Mouse (Mus musculus) hindbrain, embryonic 10.5 days (tissue): Measurements from ENCODE around the gene Dusp15. TPM values are rescaled to one million over a fixed set of nuclear protein-coding genes. Genes with fewer than 3 reads are reported as not detected.

Experiments used
- DNase-seq: peaks from one replicate; pipeline ENCODE4 v3.0.0-alpha.2; 2017; ENCODE audit warnings: low spot score
- H3K27ac ChIP-seq: fragments of 300-500 bp; sonication (generic); 2 replicates; pipeline ENCODE4 v1.5.1; 2016; ENCODE audit warnings: mild to moderate bottlenecking, moderate library complexity
- H3K27me3 ChIP-seq: fragments of 300-500 bp; sonication (generic); 2 replicates; pipeline ENCODE4 v1.6.1; 2016; ENCODE audit warnings: mild to moderate bottlenecking; ENCODE audit not compliant: poor library complexity, insufficient read depth, severe bottlenecking
- H3K36me3 ChIP-seq: fragments of 300-500 bp; sonication (generic); 2 replicates; pipeline ENCODE4 v1.6.1; 2016; ENCODE audit warnings: mild to moderate bottlenecking, moderate library complexity
- H3K4me1 ChIP-seq: fragments of 300-500 bp; sonication (generic); replicated peaks from 2 replicates; pipeline ENCODE4 v1.6.1; 2016; ENCODE audit warnings: mild to moderate bottlenecking
- H3K4me3 ChIP-seq: fragments of 300-500 bp; sonication (generic); 2 replicates; pipeline ENCODE4 v1.5.1; 2016; ENCODE audit warnings: mild to moderate bottlenecking, moderate library complexity
- H3K9me3 ChIP-seq: fragments of 300-500 bp; sonication (generic); 2 replicates; pipeline ENCODE4 v1.6.1; 2016; ENCODE audit warnings: mild to moderate bottlenecking, moderate library complexity
- WGBS: fragments of 180-500 bp; shearing (Covaris S2); methylation state at CpG from one replicate; pipeline ENCODE4 v1.1.7; 2016; 5-methylcytosine and 5-hydroxymethylcytosine counted together
- polyA plus RNA-seq: library from polyadenylated mRNA; unstranded; fragments of >200 nt; fragmentation: Nextera tagmentation; extraction: Ambion mirVana; gene quantifications from 2 replicates; pipeline ENCODE4 v1.2.1, GENCODE M21; 2016

Gene Dusp15
- polyA plus RNA-seq, 1 experiment from 2014 or later, result 1.4 TPM

DNA sequence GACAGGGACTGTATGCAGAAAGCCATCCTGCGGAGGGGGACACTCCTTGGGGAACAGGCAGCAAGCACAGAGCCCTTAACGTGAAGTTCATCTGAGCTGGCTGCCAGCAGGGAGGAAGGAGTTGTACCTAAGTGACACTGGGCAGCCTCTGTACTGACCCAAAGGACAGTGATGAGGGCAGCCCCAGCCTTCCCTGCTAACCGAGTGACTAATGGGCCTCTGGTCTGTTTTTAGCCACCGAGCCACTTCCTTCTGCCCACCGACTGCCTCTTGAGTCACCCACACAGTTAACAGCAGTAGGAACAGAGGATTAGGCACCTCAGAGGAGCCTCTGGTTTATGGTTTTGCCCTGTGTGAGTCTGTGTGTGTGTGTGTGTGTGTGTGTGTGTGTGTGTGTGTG is 24.1 kb downstream of the Dusp15 start:
- no peaks in the 10 kb centered on the region for H3K36me3 ChIP-seq
- peaks cover 76% of the 10 kb centered on the region for H3K4me1 ChIP-seq
- H3K27ac ChIP-seq, result peak overlapping the region; percentile 62
- H3K27me3 ChIP-seq, result peaks cover 11% of the 10 kb centered on the region; the same call in 1 of the 2 replicates
- no peak overlapping the region for H3K4me3 ChIP-seq
- DNase-seq, result no peak
- no peaks in the 10 kb centered on the region for H3K9me3 ChIP-seq
- WGBS, result 70% methylated on average over 5 of the region's 5 CpGs

DNA sequence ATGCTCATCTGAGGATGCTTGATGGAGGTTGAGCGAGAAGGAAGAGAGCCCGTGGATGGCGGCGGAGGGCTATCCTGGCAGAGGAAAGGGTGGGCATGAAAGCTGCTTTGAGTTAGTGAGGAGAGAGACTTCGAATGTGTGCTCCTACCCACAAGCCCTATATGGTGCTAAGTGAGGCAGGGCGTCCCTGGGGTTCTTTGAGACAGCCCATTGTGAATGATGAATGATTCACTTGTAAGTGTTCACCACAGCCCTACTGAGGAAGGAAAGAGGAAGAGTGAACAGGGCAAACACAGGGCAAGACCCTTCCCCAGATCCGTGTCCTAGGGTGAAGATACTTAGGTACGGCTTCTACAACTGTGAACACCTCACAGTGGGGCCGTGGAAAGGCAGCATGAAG is 24.6 kb downstream of the Dusp15 start:
- no peaks in the 10 kb centered on the region for H3K9me3 ChIP-seq
- peak overlapping the region; percentile 68 for H3K27ac ChIP-seq
- WGBS, result 70% methylated on average over 9 of the region's 9 CpGs
- peaks cover 7% of the 10 kb centered on the region; the same call in 1 of the 2 replicates for H3K27me3 ChIP-seq
- no peak for DNase-seq
- H3K4me3 ChIP-seq, result no peak overlapping the region
- H3K4me1 ChIP-seq, result peaks cover 81% of the 10 kb centered on the region
- no peaks in the 10 kb centered on the region for H3K36me3 ChIP-seq

DNA sequence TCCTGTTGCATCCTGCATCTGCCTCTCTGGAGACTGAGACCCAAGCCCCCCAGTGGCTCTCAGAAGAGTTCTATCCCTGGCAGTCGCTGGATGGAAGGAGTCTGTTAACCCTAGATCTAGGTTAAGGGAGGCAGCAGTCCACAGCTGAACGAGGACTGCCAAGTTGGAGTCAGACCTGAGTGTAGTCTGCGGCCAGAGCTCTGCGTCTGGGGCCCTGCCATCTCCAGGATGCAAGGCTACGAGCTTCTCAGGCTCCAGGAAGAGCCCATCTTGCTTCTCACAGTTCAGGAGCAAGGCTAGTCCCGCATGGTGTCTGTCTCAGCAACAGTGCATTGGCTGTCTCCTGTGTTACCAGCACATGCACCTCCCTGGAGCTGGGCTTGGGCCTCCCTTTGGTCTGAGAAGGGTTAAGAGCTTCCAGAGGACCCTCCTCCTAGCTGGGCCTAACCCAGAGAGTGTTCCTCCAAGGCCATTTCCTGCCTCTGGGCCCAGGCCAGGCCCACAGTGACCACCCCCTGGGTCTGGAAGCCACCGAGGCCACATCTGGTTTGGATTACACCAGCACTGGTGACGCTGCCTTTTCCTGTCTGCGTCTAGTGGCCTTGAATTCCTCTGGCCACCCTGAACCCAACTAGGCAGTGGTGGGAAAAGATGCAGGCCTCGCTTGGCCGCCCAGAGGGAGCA is 26.2 kb downstream of the Dusp15 start:
- Histone ChIP-seq H3K9me3 (no peaks in the 10 kb centered on the region), H3K36me3 (no peaks in the 10 kb centered on the region), H3K27ac (peak overlapping the region; percentile 68), H3K27me3 (0 out of 2 replicates have a peak, but pooled peaks cover 3% of the 10 kb centered on the region), H3K4me3 (no peak overlapping the region), H3K4me1 (peaks cover 71% of the 10 kb centered on the region)
- peak; percentile 79 for DNase-seq
- WGBS, result 57% methylated on average over 11 of the region's 11 CpGs

DNA sequence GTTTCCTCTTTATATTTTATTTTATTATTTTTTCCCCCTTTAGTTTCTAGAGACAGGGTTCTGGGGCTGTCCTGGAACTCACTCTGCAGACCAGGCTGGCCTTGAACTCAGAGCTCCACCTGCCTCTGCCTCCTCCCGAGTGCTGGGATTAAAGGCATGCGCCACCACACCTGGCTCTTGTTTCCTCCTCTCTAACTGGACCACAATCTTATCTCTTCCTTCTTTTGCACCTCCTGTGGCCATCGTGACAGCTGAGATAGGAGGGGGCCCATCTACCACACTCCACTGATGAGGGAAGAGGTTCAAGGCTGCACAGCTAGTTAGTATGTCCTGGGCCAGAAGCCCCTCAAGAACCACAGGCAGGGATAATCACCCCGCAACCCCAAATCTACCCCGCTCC is 27.0 kb downstream of the Dusp15 start:
- H3K27ac ChIP-seq, result peak overlapping the region; percentile 79
- H3K27me3 ChIP-seq, result no peaks in the 10 kb centered on the region
- H3K36me3 ChIP-seq, result no peaks in the 10 kb centered on the region
- WGBS, result 84% methylated on average over 5 of the region's 5 CpGs
- H3K4me3 ChIP-seq, result no peak overlapping the region
- H3K9me3 ChIP-seq, result no peaks in the 10 kb centered on the region
- H3K4me1 ChIP-seq, result peaks cover 64% of the 10 kb centered on the region
- DNase-seq, result no peak

DNA sequence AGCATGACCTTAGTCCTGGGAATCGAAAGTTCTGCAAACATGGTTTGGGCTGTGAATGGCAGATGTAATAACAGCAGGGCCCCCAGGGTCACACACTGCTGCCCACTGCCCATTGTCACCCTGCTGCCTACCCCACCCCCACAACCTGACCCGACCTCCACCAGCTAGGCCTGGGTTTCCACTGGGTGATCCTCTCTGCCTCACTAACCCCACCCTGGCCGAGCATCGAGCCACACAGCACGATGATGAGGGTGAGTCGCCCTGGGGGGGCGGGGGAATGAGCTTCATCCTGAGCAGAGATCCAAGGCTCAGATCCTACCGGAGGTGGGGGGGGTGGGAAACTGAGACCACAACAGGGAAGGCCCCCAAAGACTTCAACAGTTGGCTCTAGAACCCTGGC is 27.4 kb downstream of the Dusp15 start:
- Histone ChIP-seq H3K9me3 (no peaks in the 10 kb centered on the region), H3K4me1 (peaks cover 64% of the 10 kb centered on the region), H3K4me3 (no peak overlapping the region), H3K27ac (peak overlapping the region; percentile 79), H3K27me3 (no peaks in the 10 kb centered on the region), H3K36me3 (no peaks in the 10 kb centered on the region)
- no peak for DNase-seq
- 39% methylated on average over 8 of the region's 8 CpGs for WGBS

DNA sequence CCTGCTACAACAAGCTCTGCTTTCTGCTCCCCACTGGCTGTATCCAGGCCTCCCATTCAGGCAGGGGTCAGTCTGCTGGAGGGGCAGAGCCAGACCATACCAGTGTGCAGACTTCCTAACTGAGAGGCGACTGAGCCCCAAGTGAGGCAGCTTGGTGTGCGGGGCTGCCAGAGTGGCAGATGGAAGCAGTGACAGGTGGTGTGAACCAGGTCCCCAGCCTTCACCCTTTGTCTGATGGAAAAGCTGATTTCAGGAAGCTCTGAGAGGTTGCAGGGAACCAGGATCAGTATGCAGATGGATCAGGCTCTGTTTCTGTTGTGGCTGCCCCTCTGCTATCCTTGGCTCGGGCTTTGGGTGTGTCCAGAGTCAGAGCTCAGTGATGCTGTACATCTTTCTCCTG is 27.9 kb downstream of the Dusp15 start:
- Histone ChIP-seq H3K9me3 (no peaks in the 10 kb centered on the region), H3K4me1 (peaks cover 68% of the 10 kb centered on the region), H3K27ac (peak overlapping the region; percentile 79), H3K27me3 (no peaks in the 10 kb centered on the region), H3K4me3 (no peak overlapping the region), H3K36me3 (no peaks in the 10 kb centered on the region)
- DNase-seq, result no peak
- WGBS, result 65% methylated on average over 3 of the region's 3 CpGs

DNA sequence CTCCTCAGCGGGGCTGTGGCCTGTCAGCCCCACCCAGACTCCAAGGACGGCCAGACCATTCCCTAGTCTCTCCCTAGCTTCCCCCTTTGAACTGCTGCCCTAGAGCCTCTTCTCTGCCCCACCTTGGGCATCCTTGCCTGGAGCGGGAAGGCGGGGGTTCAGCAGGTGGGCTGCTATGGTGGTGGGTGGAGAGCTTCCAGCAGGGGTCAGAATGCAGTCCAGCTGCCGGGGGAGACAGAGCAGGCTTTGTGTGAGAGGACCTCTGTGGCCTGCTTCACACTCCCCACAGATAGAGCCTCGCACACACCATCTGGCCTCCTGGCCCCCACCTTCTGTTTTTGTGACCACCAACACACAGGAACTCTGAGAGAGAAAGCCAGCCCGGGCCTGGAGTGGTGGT is 29.1 kb downstream of the Dusp15 start:
- WGBS, result 27% methylated on average over 7 of the region's 7 CpGs
- Histone ChIP-seq H3K36me3 (no peaks in the 10 kb centered on the region), H3K27ac (peak overlapping the region; percentile 78), H3K27me3 (no peaks in the 10 kb centered on the region; the same call in 1 of the 2 replicates), H3K4me3 (no peak overlapping the region), H3K9me3 (no peaks in the 10 kb centered on the region), H3K4me1 (peaks cover 67% of the 10 kb centered on the region)
- DNase-seq, result peak; percentile 55

DNA sequence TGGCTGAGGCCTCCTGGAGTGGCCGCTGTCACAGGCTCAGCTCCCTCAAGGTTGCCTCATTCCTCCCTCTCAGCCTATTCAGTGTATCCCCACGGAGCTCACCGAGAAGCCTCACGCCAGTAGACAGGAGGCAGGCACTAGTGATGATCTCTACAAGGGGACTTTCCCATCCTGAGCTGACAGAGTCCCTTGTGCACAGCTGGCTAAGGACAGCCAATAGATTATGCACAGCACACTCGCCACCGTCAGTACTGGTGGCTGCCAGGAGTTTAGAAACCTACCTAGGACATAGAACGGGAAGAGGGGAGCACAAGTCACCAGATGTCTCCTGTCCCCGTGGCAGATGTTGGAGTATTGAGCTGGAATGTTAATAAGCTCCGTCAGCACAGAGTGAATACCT is 33.8 kb downstream of the Dusp15 start:
- peaks cover 37% of the 10 kb centered on the region for H3K4me1 ChIP-seq
- WGBS, result 64% methylated on average over 9 of the region's 9 CpGs
- no peaks in the 10 kb centered on the region for H3K36me3 ChIP-seq
- H3K27ac ChIP-seq, result no peak overlapping the region
- H3K4me3 ChIP-seq, result no peak overlapping the region
- H3K9me3 ChIP-seq, result no peaks in the 10 kb centered on the region
- H3K27me3 ChIP-seq, result peaks cover 25% of the 10 kb centered on the region
- DNase-seq, result no peak

DNA sequence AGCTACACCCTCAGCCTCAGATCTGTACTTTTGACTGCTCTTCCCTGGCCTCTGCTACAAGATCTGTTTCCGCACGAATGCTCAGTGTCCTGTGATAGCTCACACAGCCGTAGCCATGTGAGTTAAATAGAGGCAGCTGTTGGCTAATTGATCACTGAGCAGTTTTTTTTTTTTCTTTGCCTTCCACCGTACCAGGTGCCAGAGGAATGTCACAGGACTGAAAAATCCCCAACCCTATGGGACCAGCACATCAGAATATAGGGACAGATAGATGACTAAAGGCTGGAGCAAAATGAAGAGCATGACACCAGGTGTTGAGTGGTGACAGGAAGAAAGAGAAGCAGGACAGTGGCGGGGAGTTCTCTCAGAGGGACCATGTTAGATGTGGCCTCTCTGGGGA is 35.4 kb downstream of the Dusp15 start:
- Histone ChIP-seq H3K9me3 (no peaks in the 10 kb centered on the region), H3K27me3 (peaks cover 40% of the 10 kb centered on the region), H3K4me3 (no peak overlapping the region), H3K27ac (no peak overlapping the region), H3K4me1 (peaks cover 32% of the 10 kb centered on the region), H3K36me3 (no peaks in the 10 kb centered on the region)
- DNase-seq, result no peak
- 57% methylated on average over 5 of the region's 5 CpGs for WGBS

DNA sequence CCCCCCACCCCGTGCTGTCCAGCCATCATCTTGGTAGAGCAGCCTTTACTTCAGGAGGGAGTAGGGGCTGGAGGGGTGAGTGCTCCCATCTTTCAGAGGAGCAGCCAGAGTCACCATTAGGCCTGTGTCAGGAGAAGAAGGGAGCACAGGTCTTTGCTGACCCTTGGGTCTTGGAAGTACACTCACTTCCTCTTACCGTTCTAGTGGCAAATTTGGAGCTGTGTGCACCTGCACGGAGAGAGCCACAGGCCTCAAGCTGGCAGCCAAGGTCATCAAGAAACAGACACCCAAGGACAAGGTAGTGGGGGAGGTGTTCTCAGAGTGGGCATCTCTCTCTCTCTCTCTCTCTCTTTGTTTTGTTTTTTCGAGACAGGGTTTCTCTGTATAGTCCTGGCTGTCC is 36.0 kb downstream of the Dusp15 start:
- peaks cover 47% of the 10 kb centered on the region for H3K27me3 ChIP-seq
- H3K4me1 ChIP-seq, result peaks cover 38% of the 10 kb centered on the region
- H3K9me3 ChIP-seq, result no peaks in the 10 kb centered on the region
- 0 out of 2 replicates have a peak overlapping the region, but pooled peaks have one; percentile 13 for H3K27ac ChIP-seq
- no peak overlapping the region for H3K4me3 ChIP-seq
- H3K36me3 ChIP-seq, result no peaks in the 10 kb centered on the region
- 78% methylated on average over 4 of the region's 4 CpGs for WGBS
- DNase-seq, result no peak

DNA sequence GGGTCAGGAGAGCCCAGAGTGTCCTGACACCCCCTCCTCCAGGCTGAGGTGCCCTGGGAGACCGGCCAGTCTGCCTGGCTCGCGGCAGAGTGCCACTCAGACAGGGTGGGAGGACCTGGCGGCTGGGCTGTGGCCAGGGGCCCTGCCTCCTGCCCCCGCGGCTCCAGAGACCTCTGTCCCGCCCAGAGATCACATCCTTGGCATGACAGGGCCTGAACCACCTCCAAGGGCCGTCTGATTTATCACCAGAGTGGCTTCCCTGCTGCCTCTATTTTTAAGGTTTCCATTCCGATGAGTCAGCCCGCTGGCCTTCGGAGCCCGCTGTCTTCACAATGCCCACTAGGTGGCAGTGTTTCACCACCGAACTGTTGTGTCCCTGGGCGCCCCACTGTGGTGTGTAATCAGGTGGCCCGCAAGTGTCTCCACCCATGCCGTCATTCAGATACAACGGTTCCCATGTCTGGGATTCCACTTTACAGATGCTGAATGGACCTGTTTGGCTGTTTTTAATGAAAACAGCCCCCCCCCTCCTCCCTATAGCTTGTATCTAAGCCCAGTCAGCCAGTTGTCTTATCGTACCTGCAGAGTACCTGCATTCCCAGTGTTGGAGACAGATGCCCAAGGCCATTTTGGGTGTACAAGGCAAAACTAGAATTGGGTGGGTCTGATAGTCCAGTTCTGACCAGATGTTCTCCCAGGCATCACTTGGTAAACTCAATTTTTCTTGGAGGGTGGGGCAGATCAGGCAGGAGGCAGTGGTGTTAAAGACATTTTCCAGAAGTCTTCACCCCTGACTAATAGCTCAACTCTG is 37.0 kb downstream of the Dusp15 start:
- H3K27me3 ChIP-seq, result peaks cover 50% of the 10 kb centered on the region
- no peaks in the 10 kb centered on the region for H3K9me3 ChIP-seq
- H3K4me1 ChIP-seq, result peaks cover 42% of the 10 kb centered on the region
- WGBS, result 6% methylated on average over 18 of the region's 18 CpGs
- no peaks in the 10 kb centered on the region for H3K36me3 ChIP-seq
- peak overlapping the region; percentile 38 for H3K4me3 ChIP-seq
- peak overlapping the region; percentile 56; the same call in 1 of the 2 replicates for H3K27ac ChIP-seq
- DNase-seq, result peak; percentile 83

DNA sequence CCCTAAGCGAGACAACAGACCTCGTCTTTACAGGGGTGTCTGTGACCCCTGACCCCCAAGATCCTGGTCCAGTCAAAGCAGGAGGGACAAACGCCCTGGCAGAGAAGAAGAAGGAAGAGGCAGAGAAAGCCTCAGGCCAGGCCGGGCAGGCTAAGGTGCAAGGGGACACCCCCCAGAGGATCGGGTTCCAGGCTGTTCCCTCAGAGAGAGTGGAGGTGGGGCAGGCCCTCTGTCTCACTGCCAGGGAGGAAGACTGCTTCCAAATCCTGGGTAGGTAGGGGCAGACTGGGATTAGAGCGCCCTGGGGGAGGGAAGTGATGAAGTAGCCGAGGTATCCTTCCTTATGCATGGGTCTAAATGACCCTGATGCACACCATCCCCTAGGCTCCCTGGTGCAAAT is 38.0 kb downstream of the Dusp15 start:
- Histone ChIP-seq H3K27me3 (peaks cover 50% of the 10 kb centered on the region), H3K4me1 (peaks cover 37% of the 10 kb centered on the region), H3K9me3 (no peaks in the 10 kb centered on the region), H3K36me3 (no peaks in the 10 kb centered on the region), H3K27ac (no peak overlapping the region), H3K4me3 (no peak overlapping the region)
- 37% methylated on average over 7 of the region's 7 CpGs for WGBS
- no peak for DNase-seq

DNA sequence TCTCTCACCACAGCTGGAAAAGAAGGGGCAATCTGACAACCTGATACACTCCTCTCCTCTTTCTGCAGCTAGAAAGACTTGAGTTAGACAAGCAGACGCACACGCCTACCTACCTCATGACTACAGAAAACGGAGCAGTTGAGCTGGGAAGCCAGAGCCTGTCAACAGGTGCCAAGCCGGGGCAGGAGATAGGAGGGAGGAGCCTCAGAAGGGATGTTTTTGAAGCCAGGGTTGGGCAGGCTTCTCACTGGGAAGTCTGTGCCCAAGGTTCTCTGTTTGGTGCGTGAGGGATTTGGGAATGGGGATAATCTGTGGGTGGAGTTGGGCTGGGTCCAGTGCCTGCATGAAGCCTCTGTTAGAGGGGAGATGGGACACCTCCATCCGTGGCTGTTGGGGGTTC is 40.1 kb downstream of the Dusp15 start:
- Histone ChIP-seq H3K4me3 (no peak overlapping the region), H3K27ac (no peak overlapping the region), H3K4me1 (peaks cover 45% of the 10 kb centered on the region), H3K9me3 (no peaks in the 10 kb centered on the region), H3K27me3 (peaks cover 46% of the 10 kb centered on the region), H3K36me3 (no peaks in the 10 kb centered on the region)
- WGBS, result 33% methylated on average over 6 of the region's 6 CpGs
- DNase-seq, result no peak
